Mouse (Mus musculus): Measurements from ENCODE around the gene A330070K13Rik. TPM values are rescaled to one million over a fixed set of nuclear protein-coding genes. Genes with fewer than 3 reads are reported as not detected.

Gene A330070K13Rik
- total RNA-seq, 2 experiments from 2014 or later = not detected

GRCm38 (mm10) chr5:130331206-130331605 is 53.2 kb downstream of the A330070K13Rik start:
- DNase-seq = no peak
- intact Hi-C loops (cut with DNase I) = no loop called here

DNA sequence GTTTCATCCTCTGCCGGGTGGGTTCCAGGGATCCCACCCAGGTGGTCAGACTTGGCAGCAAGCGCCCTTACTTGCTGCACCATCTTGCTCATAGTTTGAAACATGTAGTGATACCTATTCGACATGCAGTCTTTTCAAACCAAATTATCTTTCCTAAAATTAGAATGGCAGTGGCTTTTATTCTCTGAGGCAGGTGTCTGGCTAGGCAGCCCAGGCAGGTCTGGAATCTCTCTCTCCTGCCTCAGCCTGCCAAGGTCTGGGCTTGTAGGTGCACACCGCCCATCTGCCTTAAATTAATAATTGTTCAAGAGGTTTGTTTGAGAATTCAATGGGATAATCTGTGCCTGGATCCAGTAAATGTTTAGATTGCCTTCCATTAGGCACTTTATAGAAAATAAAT is 53.6 kb downstream of the A330070K13Rik start:
- intact Hi-C loops (cut with DNase I) = no loop called here
- no peak for DNase-seq

GRCm38 (mm10) chr5:130329889-130330288 is 54.5 kb downstream of the A330070K13Rik start:
- DNase-seq = no peak
- intact Hi-C loops (cut with DNase I) = no loop called here

Other genes starting within 250 kb of the A330070K13Rik start
- 1 to 10 TPM; 1.8 to 2.2 TPM for gene Kctd7, start 239.8 kb downstream of the A330070K13Rik start, total RNA-seq (2021)
- gene Rabgef1, start 212.8 kb downstream of the A330070K13Rik start, total RNA-seq (2021) = 10 to 100 TPM; 67.7 to 81.8 TPM
- 10 to 100 TPM; 30.9 to 43.7 TPM for gene Tmem248, start 167.6 kb downstream of the A330070K13Rik start, total RNA-seq (2021)
- gene Sbds, start 129.1 kb downstream of the A330070K13Rik start, total RNA-seq (2021) = 10 to 100 TPM; 24.1 to 24.6 TPM
- 10 to 100 TPM in 1 of 2 experiments, 1 to 10 TPM in 1; 9.6 to 10.3 TPM for gene Tyw1, start 129.0 kb downstream of the A330070K13Rik start, total RNA-seq (2021)
- not detected for gene Caln1, start 15.2 kb downstream of the A330070K13Rik start, total RNA-seq (2021)